Mouse (Mus musculus) testis, postnatal 10 days (tissue): ENCODE data around the gene Zfp59.
"Not testable (repeated sequence)": the region's sequence is repeated elsewhere in the genome, so short reads cannot be mapped to it uniquely, and the experiment has no call there.

ENCODE experiments used
- DNase-seq: peaks from one replicate; pipeline ENCODE4 v3.0.0; 2021; ENCODE audit warnings: low spot score

Gene Zfp59

DNA sequence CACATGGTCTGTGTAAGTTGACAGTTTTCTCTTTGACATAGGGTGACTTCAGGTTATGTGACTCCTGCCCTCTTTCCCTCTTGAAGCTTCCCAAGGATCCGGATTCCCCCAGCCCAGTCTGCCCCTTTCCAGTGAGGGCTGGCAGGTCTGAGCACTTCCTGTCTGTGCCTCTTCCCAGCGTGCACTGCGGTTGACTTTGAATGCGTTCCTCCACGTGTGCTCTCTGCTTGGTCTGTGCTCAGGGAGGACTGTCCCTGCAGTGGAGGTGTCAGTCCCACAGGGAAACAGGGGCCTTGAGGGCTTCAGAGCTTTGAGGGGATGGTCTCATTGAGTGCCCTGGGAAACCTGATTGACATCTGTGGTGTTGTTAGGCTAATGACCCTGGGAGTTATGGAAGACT lies 24.2 kb downstream of the Zfp59 start:
- DNase-seq, result not testable (repeated sequence)

- DNase-seq, result no peak
Observed at GRCm38 (mm10) chr7:27881721-27882120, 43.3 kb downstream of the Zfp59 start.

DNA sequence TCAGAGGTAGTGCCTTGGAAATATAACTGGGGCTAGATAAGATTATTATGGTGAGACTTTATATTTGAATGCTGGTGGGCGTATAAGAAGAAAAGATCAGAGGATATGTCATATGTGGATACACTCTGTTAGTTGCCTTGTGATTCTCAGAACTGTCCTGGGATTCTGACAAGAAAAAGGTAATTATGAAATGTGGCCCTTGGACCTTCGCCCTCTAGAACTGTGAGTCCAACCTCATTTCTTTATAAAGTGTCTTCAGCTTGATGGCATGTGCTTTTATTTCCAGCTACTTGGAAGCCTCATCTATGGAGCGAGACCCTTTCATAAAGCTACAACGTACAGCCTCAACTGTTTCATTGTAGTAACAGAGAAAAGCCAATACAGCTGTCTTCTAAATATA lies 62.2 kb downstream of the Zfp59 start:
- DNase-seq, result no peak

DNA sequence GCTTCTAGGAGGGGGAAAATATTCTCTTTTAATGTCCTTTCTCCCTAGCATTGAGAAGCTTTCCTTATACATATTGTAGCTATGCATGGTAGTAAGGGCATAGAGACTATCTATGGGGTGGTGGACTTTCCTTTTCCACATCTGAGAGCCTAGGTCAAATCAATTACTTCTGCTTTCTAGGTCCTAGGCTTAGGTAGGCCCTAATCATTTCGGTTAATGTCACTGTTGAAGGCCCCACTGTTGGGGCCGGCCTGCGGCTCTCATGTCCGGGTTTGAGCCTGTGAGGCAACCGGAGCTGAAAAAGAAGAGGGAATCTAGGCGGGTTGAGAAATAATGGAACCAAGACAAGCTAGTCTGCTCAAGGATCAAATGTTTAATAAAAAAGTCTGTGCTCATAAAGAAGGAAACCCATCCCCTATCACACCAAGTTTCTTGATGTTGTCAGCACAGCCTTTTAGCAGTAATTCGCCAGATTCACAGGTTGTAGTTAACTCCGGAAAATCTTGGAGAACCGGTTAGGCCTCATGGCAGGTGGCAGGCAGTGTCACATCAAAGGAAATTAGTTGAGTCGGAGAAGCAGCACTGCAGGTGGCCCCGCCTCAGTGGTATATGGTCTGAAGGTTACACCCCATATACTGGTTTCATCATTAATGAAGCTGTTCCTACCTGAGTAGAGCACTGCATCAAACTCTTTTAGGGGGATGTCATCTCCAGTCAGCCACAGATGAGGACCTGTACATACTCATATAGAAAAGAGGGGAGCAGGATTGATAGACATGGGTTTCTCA lies 66.8 kb downstream of the Zfp59 start:
- DNase-seq, result no peak
